Mouse (Mus musculus) stomach, embryonic 16.5 days (tissue): Measurements from ENCODE around the gene Nckipsd. TPM values are rescaled to one million over a fixed set of nuclear protein-coding genes. Genes with fewer than 3 reads are reported as not detected.

Source experiments
- ATAC-seq: fragments of 200-750 bp; cut with Nextera tagmentation; 2 replicates; pipeline ENCODE4 v1.8.0; 2017; ENCODE audit warnings: moderate number of reproducible peaks, moderate TSS enrichment; ENCODE audit not compliant: insufficient read depth, low FRiP score
- H3K27ac ChIP-seq: fragments of 300-500 bp; sonication (generic); 2 replicates; pipeline ENCODE4 v1.5.1; 2014; ENCODE audit warnings: low read length
- H3K27me3 ChIP-seq: fragments of 300-500 bp; sonication (generic); 2 replicates; pipeline ENCODE4 v1.6.1; 2014; ENCODE audit warnings: low read length, control low read depth, mixed read lengths; ENCODE audit not compliant: control insufficient read depth, insufficient read depth
- H3K36me3 ChIP-seq: fragments of 300-500 bp; sonication (generic); 2 replicates; pipeline ENCODE4 v1.6.1; 2014; ENCODE audit warnings: low read length; ENCODE audit not compliant: control insufficient read depth, insufficient read depth
- H3K4me1 ChIP-seq: fragments of 300-500 bp; sonication (generic); 2 replicates; pipeline ENCODE4 v1.6.1; 2014; ENCODE audit warnings: low read length, control low read depth, mixed read lengths; ENCODE audit not compliant: control insufficient read depth, insufficient read depth
- H3K4me2 ChIP-seq: fragments of 300-500 bp; sonication (generic); 2 replicates; pipeline ENCODE4 v1.6.1; 2014; ENCODE audit warnings: low read depth, low read length, mixed read lengths
- H3K4me3 ChIP-seq: fragments of 300-500 bp; sonication (generic); replicated peaks from 2 replicates; pipeline ENCODE4 v1.5.1; 2014; ENCODE audit warnings: mild to moderate bottlenecking, low read length
- H3K9ac ChIP-seq: fragments of 300-500 bp; sonication (generic); 2 replicates; pipeline ENCODE4 v1.6.1; 2014; ENCODE audit warnings: low read length
- H3K9me3 ChIP-seq: fragments of 300-500 bp; sonication (generic); replicated peaks from 2 replicates; pipeline ENCODE4 v1.6.1; 2016; ENCODE audit warnings: low read length, control low read depth; ENCODE audit not compliant: control insufficient read depth
- WGBS: fragments of 180-500 bp; shearing (Covaris S2); extraction: QIAGEN DNeasy Blood & Tissue Kit; methylation state at CpG from one replicate; pipeline ENCODE4 v1.1.7; 2014; 5-methylcytosine and 5-hydroxymethylcytosine counted together
- polyA plus RNA-seq: library from polyadenylated mRNA; unstranded; fragments of >200 nt; fragmentation: Nextera tagmentation; extraction: Ambion mirVana; gene quantifications from 2 replicates; pipeline ENCODE4 v1.2.1, GENCODE M21; 2015

The Nckipsd gene
- polyA plus RNA-seq, 1 experiment from 2014 or later = 13.7 TPM

- peak overlapping the region; percentile 83 for H3K27ac ChIP-seq
- no peaks in the 10 kb centered on the region for H3K9me3 ChIP-seq
- peaks cover 25% of the 10 kb centered on the region for H3K36me3 ChIP-seq
- peak overlapping the region; percentile 12 for H3K4me3 ChIP-seq
- ATAC-seq = peak; percentile 92
- WGBS = 32% methylated on average over 11 of the region's 11 CpGs
- peak overlapping the region; percentile 40 for H3K4me2 ChIP-seq
- peak overlapping the region; percentile 44; the same call in 1 of the 2 replicates for H3K9ac ChIP-seq
- H3K4me1 ChIP-seq = peaks cover 42% of the 10 kb centered on the region
- no peaks in the 10 kb centered on the region for H3K27me3 ChIP-seq
Observed at GRCm38 (mm10) chr9:108795762-108796161, 12.4 kb upstream of the Nckipsd start.

DNA sequence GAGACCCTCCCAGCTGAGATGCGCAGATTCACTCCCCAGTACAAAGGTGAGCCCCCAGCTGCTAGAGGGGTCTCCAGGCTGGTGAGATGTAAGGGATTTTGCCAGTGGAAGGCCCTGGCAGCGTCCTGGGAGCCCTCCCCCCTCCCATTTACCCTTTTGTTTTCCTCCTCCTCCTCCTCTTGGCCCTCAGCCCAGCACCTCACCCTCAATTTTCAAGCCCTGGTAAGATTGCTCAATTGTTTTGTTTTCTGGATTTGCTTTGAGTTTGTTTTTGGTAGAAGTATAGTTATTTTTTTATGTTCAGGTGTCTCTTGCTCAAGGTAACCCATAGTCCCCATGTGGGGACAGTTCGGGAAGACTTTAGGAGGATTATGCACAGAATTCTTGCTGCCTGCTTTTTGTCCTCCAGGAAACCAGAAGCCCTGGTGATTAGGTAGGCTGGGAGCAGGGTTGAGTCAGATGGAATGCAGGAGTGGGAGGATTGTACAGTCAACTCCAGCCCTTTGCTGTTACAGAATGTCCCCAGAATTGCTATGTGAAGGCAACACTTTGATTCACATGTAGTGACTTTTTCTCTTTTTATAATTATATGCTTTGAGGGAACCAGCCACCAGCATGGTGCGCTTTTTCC, 11.7 kb upstream of the Nckipsd start:
- no peak; the same call in 1 of the 2 replicates for ATAC-seq
- Histone ChIP-seq H3K27me3 (no peaks in the 10 kb centered on the region), H3K4me2 (peak overlapping the region; percentile 40), H3K4me3 (peak overlapping the region; percentile 12), H3K9me3 (no peaks in the 10 kb centered on the region), H3K9ac (peak overlapping the region; percentile 44; the same call in 1 of the 2 replicates), H3K4me1 (peaks cover 36% of the 10 kb centered on the region), H3K36me3 (peaks cover 25% of the 10 kb centered on the region), H3K27ac (peak overlapping the region; percentile 83)
- 75% methylated on average over 4 of the region's 4 CpGs for WGBS

- Histone ChIP-seq H3K4me2 (no peak overlapping the region), H3K27ac (no peak overlapping the region), H3K9ac (no peak overlapping the region), H3K4me1 (peaks cover 28% of the 10 kb centered on the region), H3K36me3 (peaks cover 30% of the 10 kb centered on the region), H3K27me3 (no peaks in the 10 kb centered on the region), H3K9me3 (no peaks in the 10 kb centered on the region), H3K4me3 (no peak overlapping the region)
- no peak for ATAC-seq
- WGBS = 87% methylated on average over 7 of the region's 7 CpGs
Observed at GRCm38 (mm10) chr9:108797477-108797876, 10.7 kb upstream of the Nckipsd start.

- no peak overlapping the region for H3K4me2 ChIP-seq
- no peak overlapping the region for H3K4me3 ChIP-seq
- H3K4me1 ChIP-seq = peaks cover 24% of the 10 kb centered on the region
- ATAC-seq = no peak
- H3K36me3 ChIP-seq = peaks cover 32% of the 10 kb centered on the region
- H3K9ac ChIP-seq = no peak overlapping the region
- H3K27ac ChIP-seq = no peak overlapping the region
- no peaks in the 10 kb centered on the region for H3K27me3 ChIP-seq
- 75% methylated on average over 5 of the region's 5 CpGs for WGBS
- H3K9me3 ChIP-seq = no peaks in the 10 kb centered on the region
Observed at GRCm38 (mm10) chr9:108798508-108799075, 9.6 kb upstream of the Nckipsd start.

DNA sequence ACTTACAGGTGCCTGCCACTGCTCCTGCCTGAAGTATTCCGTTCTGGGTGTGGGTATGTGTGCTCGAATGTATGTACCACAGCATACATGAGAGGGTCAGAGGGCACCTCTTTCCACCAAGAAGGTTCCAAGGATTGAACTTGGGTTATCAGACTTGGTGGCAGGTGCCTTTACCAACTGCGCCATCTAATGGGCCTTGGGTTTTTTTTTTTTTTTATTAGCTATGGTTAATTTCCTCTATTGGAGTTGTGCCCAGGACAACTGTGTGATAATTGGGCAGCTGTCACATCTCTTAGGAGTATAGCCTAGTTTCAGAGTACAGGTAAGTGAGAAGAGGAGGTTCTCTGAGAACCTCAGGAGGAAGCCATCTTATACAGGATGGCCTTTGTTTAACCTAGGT, 8.6 kb upstream of the Nckipsd start:
- Histone ChIP-seq H3K4me1 (peaks cover 21% of the 10 kb centered on the region), H3K9ac (no peak overlapping the region), H3K9me3 (no peaks in the 10 kb centered on the region), H3K27me3 (no peaks in the 10 kb centered on the region), H3K36me3 (peaks cover 32% of the 10 kb centered on the region), H3K4me2 (no peak overlapping the region), H3K4me3 (no peak overlapping the region), H3K27ac (no peak overlapping the region)
- 78% methylated on average over 3 of the region's 3 CpGs for WGBS
- no peak for ATAC-seq

GRCm38 (mm10) chr9:108805768-108806167, 2.4 kb upstream of the Nckipsd start:
- H3K4me3 ChIP-seq = no peak overlapping the region
- H3K27me3 ChIP-seq = no peaks in the 10 kb centered on the region
- 80% methylated on average over 8 of the region's 8 CpGs for WGBS
- peaks cover 11% of the 10 kb centered on the region; the same call in 1 of the 2 replicates for H3K36me3 ChIP-seq
- no peak for ATAC-seq
- H3K9ac ChIP-seq = no peak overlapping the region
- no peaks in the 10 kb centered on the region for H3K9me3 ChIP-seq
- no peak overlapping the region for H3K4me2 ChIP-seq
- peaks cover 15% of the 10 kb centered on the region for H3K4me1 ChIP-seq
- no peak overlapping the region for H3K27ac ChIP-seq

DNA sequence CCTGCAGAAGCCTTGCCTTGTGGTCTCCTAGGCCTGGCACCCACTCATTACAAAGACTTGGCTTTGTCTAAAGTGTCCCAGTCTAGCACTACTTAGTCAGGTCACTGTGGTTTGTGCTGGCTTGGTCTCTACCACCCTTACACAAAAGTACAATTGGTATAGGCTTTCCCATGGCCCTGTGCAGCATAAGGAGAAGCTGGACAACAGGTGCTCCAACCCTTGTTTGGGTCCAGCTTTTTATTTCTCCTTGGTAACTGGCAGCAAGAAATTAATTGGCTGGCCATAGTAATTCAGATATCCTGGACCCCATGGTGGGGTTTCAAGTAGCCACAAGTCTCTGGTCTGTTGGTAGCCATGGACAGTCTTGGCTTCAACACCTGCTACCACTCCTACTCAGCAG, 1.8 kb upstream of the Nckipsd start:
- ATAC-seq = no peak

GRCm38 (mm10) chr9:108806831-108807230, 1.3 kb upstream of the Nckipsd start:
- H3K4me3 ChIP-seq = no peak overlapping the region
- H3K9me3 ChIP-seq = no peaks in the 10 kb centered on the region
- no peak overlapping the region for H3K4me2 ChIP-seq
- ATAC-seq = no peak
- H3K27ac ChIP-seq = no peak overlapping the region
- peaks cover 15% of the 10 kb centered on the region for H3K4me1 ChIP-seq
- no peak overlapping the region for H3K9ac ChIP-seq
- peaks cover 11% of the 10 kb centered on the region; the same call in 1 of the 2 replicates for H3K36me3 ChIP-seq
- H3K27me3 ChIP-seq = no peaks in the 10 kb centered on the region
- WGBS = 83% methylated on average over 1 of the region's 1 CpGs

More for the DNA sequence above, 1.8 kb upstream of the Nckipsd start:
- no peaks in the 10 kb centered on the region for H3K27me3 ChIP-seq
- H3K9me3 ChIP-seq = no peaks in the 10 kb centered on the region
- H3K4me1 ChIP-seq = peaks cover 15% of the 10 kb centered on the region
- peaks cover 11% of the 10 kb centered on the region; the same call in 1 of the 2 replicates for H3K36me3 ChIP-seq
- H3K27ac ChIP-seq = no peak overlapping the region
- no peak overlapping the region for H3K4me2 ChIP-seq
- H3K9ac ChIP-seq = no peak overlapping the region
- no peak overlapping the region for H3K4me3 ChIP-seq

DNA sequence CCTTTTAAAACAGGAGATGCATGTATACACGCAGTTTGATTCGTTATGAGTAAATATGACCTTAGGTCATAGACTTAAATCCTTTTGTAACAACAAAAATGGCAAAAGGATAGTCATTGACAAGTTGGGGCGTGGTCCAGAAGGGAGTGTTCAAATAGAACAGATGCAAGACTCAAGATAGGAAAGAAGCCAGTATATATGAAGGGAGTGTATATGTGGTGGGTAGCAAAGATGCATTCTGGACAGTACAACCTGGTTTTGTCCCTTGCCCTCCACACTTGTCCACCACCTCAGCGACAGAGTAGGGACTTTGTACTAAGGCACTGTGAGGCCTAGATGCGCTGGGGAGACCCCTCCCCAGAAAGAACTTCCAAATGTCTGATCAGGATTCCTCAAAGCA, 494 bp upstream of the Nckipsd start:
- H3K4me3 ChIP-seq = no peak overlapping the region
- no peak overlapping the region for H3K27ac ChIP-seq
- H3K27me3 ChIP-seq = no peaks in the 10 kb centered on the region
- 0 out of 2 replicates have a peak, but pooled peaks cover 4% of the 10 kb centered on the region for H3K36me3 ChIP-seq
- ATAC-seq = no peak
- H3K4me2 ChIP-seq = no peak overlapping the region
- H3K4me1 ChIP-seq = peaks cover 15% of the 10 kb centered on the region
- WGBS = 57% methylated on average over 5 of the region's 5 CpGs
- no peaks in the 10 kb centered on the region for H3K9me3 ChIP-seq
- H3K9ac ChIP-seq = peak overlapping the region; percentile 57; the same call in 1 of the 2 replicates
